Mouse (Mus musculus) activated CD4-positive, CD25-positive, alpha-beta regulatory T cell, adult 4 months (primary cell): ENCODE results near the gene Dcaf1. TPM values are rescaled to one million over a fixed set of nuclear protein-coding genes. Genes with fewer than 3 reads are reported as not detected.

Source experiments
- ATAC-seq: one replicate; pipeline ENCODE4 v1.8.0; 2017
- polyA plus RNA-seq, 2 experiments: library from polyadenylated mRNA; unstranded; fragments of 100-300 nt; shearing (Covaris generic); gene quantifications; one replicate each; pipeline ENCODE4 v1.2.1; 2017

Gene Dcaf1
- polyA plus RNA-seq = 10 to 100 TPM; 19.8 to 20.4 TPM

DNA sequence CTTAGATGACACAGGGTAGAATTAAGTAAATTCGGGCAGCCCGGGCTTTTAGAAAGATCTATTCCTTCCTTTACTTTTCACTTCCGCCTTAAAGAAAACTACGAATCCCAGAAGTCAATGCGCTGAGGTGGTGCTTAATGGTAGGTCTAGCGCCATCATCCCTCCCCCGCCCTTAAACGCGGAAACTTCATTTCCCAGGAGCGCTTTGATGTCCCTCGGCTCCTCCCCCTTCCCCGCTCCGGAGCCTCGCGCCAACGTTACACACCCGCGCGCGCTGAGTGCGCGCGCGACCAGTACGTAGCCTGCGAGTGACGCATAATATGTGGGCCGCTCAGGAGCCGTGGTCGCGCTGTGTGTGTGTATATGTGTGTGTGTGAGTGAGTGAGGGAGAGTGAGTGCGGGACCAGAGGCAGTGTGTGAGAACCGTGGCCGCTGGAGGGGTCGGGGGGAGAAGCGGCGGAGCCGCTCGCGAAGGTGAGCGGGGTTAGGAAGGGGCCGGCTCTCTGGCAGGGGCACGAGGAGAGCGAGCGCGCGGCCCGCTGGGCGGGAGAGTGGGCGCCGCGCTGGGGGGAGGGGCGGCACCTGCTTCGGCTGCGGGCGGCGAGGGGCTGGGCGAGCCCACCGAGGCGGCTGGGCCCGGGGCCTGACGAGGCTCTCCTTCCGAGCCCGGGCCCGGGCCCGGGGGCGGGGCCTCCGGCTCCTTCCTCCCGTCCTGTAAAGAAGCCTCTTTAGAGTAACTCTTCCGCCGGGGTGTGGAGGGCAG lies at the start of gene Dcaf1:
Gene Dcaf1 (plus strand): TSS at position 257 of the 763 bp plus-strand sequence.
- ATAC-seq = peak; percentile 86

DNA sequence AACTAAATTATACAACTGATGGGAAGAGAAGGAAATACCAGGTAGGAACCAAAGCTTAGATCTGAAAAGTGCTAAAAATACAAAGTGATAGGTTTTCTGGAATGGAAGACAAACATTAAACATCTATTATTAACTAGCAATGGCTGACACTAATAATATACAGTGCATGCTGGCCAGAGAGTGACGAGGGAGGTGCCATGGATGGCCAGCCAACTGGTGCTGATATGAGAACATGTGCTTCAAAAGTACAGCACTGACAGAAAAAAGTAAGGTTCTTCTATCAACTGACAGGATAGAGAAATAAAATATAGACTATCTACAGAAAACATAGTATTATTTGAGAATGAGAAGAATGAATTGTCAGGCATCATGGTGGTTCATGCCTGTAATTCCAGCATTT lies 45.6 kb upstream of the Dcaf1 start:
- ATAC-seq = no peak

DNA sequence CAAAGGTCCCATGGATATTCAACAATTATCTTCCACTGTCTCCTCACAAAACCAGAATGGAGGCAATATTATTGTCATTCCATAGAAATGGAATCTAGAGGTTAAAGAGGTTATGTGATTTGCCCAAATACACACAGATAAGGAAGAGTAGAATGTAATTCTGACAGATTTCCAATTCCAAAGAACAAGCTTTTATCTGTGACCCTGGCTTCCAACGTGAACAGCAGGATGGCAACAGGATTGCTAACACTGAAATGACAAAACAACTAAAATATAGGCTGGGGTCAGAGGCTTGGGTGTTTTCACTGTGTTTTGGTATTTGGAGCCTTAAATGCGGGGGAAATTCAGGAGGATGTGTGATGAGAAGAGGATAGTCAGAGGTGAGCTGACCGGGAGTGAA lies 44.3 kb upstream of the Dcaf1 start:
- ATAC-seq = no peak

DNA sequence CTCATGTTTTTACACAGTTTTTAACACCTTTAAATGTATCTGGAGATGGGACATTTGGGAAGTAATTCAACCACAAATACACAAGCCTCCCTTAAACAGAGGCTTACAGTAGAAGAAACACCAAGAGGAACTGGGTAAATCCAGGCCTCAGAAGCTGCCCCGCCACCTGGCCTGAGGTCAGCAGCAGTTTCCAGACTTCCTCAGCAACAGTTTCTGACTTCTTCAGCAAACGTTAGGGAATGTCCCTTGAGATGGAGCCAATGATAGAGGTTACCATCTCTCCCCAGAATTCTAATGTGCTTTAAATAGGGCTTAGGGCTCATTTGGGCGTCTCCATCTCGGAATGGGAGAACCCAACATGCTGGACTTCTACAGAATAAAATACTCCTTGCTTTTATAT lies 43.4 kb upstream of the Dcaf1 start:
- ATAC-seq = no peak

DNA sequence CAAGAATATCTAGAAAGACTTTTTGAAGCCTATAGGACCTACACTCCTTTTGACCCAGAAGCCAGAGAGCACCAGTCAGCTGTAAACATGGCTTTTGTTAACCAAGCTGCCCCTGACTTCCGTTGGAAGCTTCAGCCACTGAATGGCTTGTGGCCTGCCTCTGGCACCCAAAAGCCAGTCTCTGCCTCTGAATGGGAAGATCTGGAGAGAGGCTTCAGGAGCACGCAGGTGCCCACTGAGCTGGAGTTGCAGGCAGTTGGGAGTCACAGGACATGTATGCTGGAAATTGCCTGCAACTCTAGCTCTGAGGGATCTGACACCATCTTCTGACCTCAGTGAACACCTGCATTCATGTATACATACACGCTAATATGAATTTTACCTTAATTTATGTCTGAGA lies 41.6 kb upstream of the Dcaf1 start:
- ATAC-seq = no peak

DNA sequence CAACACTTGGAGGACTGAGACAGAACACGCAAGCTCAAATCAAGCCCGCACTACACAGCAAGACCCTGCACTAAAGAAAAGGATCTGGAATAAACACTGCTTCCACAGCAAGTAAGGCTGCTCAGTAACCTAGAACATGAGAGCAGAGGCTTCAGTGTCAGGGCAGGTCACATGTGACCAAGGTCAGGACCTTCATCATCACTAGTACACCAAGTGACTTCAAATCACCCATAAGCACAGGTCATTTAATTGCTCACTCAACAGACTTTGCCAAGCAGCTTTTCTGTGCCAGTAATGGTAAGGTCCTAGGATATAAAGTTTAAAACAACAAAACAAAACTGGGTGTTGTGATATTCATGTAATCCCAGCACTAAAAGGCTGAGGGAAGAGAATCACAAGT lies 38.1 kb upstream of the Dcaf1 start:
- ATAC-seq = no peak

- no peak for ATAC-seq
These were observed 36.5 kb upstream of the Dcaf1 start for GRCm38 (mm10) chr9:106785206-106785605.

- peak; percentile 61 for ATAC-seq
These were observed 33.5 kb upstream of the Dcaf1 start for GRCm38 (mm10) chr9:106787979-106788811.

GRCm38 (mm10) chr9:106788812-106789321 lies 32.8 kb upstream of the Dcaf1 start, which contains the start of gene Rad54l2:
Gene Rad54l2 (minus strand): TSS chr9:106789194.
- peak; percentile 64 for ATAC-seq

DNA sequence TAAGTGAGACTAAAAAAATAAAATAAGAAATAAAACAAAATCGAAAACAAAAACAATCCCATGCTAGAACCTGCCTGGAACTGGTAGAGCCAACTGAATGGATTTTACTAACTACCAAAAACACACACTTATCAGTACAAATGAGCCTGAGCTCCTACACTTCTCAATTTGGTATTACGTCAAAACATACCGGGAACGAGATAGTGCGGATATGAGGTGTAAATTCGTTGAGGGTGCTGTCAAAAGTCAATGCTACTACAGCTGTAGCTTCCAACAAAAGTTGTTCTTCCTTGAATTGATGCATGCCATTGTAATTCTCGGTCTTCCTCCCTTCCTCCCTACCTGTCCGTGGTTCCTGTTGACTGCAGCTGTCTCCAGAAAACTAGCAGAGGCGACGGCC lies 32.3 kb upstream of the Dcaf1 start:
- no peak for ATAC-seq

DNA sequence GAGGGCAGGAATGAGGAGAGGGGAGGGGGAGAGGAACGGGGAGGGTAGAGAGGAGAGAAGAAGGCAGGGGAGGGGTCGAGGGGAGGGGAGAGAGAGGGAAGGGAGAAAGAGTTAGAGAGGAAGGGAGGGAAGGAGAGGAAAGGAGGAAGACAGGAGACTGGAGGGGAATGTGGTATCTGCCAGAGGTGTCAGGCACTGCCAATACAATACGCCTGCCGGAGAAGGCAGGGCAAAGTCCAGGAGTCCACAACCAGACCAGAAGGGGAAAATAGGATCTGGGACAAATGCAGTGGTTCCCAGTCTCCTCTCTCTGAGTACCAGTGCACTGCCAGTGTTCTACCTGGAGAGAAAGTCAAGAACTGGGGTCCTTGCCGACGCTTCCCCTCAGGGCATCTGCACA lies 30.8 kb upstream of the Dcaf1 start:
- ATAC-seq = no peak

DNA sequence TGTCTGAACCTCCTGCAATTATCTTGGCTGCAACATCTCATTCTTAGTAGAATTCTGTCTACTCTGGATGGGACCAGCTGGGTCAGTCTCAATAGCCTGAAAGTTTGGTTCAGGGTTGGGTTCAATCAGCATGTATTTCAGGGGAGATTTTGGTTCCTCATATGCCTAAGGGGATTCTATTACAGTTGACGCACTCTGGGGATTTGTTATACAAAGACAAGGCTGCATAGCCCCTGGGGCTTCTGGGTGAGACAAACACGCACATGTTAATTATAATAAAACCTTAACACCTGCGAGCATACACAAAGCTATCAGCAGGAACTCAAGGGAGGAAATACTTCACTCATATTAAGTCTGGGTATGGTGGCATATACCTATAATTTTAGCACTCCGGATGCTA lies 15.2 kb upstream of the Dcaf1 start:
- ATAC-seq = no peak

DNA sequence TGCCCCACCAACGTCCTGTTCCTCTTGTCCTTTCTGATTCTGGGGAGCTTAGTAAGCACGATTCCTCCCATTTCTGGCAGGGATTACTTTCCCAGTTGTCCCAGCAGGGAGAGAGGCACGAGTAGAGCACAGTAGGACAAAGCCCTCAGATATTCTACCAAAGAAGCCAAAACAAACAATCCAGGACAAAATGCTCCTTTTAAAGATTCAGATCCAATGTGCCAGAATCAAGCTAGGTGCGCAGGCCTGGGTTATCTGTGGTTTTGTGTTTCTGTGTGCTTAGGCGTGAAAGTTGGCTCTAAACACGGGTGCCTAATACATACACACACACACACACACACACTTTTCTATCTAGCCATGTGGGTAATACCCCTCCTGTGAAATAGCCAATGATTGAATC lies 3.5 kb upstream of the Dcaf1 start:
- ATAC-seq = no peak

- ATAC-seq = no peak
These were observed 2.5 kb upstream of the Dcaf1 start for GRCm38 (mm10) chr9:106819201-106819600.

- no peak for ATAC-seq
These were observed 540 bp upstream of the Dcaf1 start for GRCm38 (mm10) chr9:106821050-106821617.

DNA sequence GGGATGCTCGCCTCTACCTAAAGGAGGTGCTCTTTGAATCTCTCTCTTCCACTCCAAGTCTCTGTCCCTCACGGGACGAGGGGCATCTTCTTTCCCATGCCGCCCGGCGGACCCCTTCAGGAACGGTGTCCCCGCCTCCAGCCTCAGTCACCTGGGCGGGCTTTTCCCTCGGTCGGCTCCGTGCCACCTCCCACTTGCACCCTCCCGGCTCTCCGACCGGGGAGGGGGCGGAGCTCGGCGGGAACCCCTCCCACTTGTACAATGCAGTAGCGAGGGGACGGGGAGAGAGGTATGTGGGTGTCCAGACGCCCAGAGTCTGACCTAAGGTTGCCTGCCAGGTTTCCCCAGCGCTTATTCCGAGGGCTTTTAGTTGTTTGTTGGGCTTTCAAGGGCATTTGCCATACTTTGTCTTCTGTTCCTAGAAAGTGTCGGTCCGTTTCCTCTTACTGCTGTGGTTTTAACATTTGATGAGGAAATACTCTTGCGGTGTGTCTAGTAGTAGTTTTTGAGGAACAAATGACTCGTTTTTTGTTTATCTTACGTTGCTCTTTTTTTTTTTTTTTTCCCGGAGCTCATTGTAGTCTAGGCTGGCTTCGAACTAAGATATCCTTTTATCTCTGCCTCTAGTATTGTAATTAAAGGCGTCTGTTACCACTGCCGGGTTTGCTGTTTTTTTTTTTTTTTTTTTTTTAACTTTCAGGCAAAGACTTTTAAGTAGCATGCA lies 869 bp downstream of the Dcaf1 start:
- ATAC-seq = peak; percentile 68

GRCm38 (mm10) chr9:106840569-106840968 lies 18.9 kb downstream of the Dcaf1 start:
- no peak for ATAC-seq

DNA sequence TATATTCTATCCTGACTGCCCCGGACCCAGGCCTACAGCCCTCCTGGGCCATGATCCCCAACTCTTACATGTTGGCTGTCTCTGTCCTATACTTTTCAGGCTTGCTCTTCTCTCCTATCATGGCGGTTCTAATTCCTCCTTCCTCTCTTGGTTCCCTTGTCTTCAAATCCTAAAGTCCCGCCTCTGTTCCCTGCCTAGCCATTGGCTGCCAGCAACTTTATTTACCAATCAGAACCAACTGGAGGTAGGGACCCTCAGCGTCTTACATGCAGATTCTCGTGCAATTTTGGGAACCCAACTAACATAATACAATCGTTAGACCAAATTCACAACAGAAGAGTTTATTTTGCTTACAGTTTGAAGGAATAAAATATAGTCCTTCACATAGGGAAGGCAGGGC lies 21.1 kb downstream of the Dcaf1 start:
- no peak for ATAC-seq

DNA sequence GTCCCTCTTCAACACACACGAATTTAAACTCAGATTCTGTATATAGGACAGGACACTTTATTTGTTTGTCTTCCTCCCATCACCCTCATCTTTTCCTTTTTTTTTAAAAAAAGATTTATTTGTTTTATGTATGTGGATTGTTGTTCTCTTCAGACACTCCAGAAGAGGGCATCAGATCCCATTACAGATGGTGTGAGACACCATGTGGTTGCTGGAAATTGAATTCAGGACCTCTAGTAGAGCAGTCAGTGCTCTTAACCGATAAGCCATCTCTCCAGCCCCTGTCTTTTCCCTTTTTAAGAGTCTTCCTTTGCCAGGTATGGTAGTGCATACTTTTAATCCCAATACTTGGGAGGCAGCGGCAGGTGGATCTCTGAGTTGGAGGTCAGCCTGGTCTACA lies 35.0 kb downstream of the Dcaf1 start:
- ATAC-seq = no peak

GRCm38 (mm10) chr9:106858036-106858435 lies 36.4 kb downstream of the Dcaf1 start:
- no peak for ATAC-seq

- ATAC-seq = no peak
These were observed 52.5 kb downstream of the Dcaf1 start for GRCm38 (mm10) chr9:106874216-106874615.

GRCm38 (mm10) chr9:106876666-106877065 lies 55.0 kb downstream of the Dcaf1 start:
- no peak for ATAC-seq

GRCm38 (mm10) chr9:106879471-106879870 lies 57.8 kb downstream of the Dcaf1 start:
- ATAC-seq = no peak
